Mouse (Mus musculus): ENCODE data around the gene Wdr5b. TPM values are rescaled to one million over a fixed set of nuclear protein-coding genes. Genes with fewer than 3 reads are reported as not detected.

The Wdr5b gene
- polyA plus RNA-seq, 1 experiment from 2014 or later, result 5.1 TPM

GRCm38 (mm10) chr16:36067694-36068093 lies 26.7 kb downstream of the Wdr5b start:
- DNase-seq (ENCODE audit: low spot score) (no peak), ATAC-seq (ENCODE audit: low FRiP score, low TSS enrichment) (no peak)
- Histone ChIP-seq H3K4me2 (replicated peaks; ENCODE audit: low read depth) (no peak overlapping the region), H3K9me3 (ENCODE audit: control insufficient read depth, low read length) (no peaks in the 10 kb centered on the region), H3K4me3 (ENCODE audit: low read depth, low read length) (no peak overlapping the region), H3K4me1 (replicated peaks; ENCODE audit: control insufficient read depth, insufficient read depth) (no peaks in the 10 kb centered on the region), H3K27me3 (ENCODE audit: control insufficient read depth, insufficient read depth, low read length) (no peaks in the 10 kb centered on the region), H3K27ac (replicated peaks) (peak overlapping the region; percentile 49; the same call in 1 of the 2 replicates), H3K9ac (ENCODE audit: low read length) (no peak overlapping the region), H3K36me3 (ENCODE audit: control insufficient read depth, insufficient read depth, low read length) (no peaks in the 10 kb centered on the region)
- 59% methylated on average over 2 of the region's 2 CpGs for WGBS
- TF ChIP-seq CTCF (IDR thresholded peaks at IDR 0.05; ENCODE audit: low read depth), result 0 out of 2 replicates have a peak, but pooled peaks have one; percentile 12
- TF ChIP-seq EP300 (optimal IDR thresholded peaks at IDR 0.05), result no peak

- Histone ChIP-seq H3K36me3 (ENCODE audit: control insufficient read depth, insufficient read depth, low read length) (no peaks in the 10 kb centered on the region), H3K9ac (ENCODE audit: low read length) (no peak overlapping the region), H3K4me2 (replicated peaks; ENCODE audit: low read depth) (no peak overlapping the region), H3K27me3 (ENCODE audit: control insufficient read depth, insufficient read depth, low read length) (no peaks in the 10 kb centered on the region), H3K4me3 (ENCODE audit: low read depth, low read length) (no peak overlapping the region), H3K4me1 (replicated peaks; ENCODE audit: control insufficient read depth, insufficient read depth) (no peaks in the 10 kb centered on the region), H3K9me3 (ENCODE audit: control insufficient read depth, low read length) (no peaks in the 10 kb centered on the region), H3K27ac (replicated peaks) (peak overlapping the region; percentile 49)
- 43% methylated on average over 3 of the region's 3 CpGs for WGBS
- TF ChIP-seq EP300 (optimal IDR thresholded peaks at IDR 0.05), result no peak
- no peak for TF ChIP-seq CTCF (IDR thresholded peaks at IDR 0.05; ENCODE audit: low read depth)
- ATAC-seq (ENCODE audit: low FRiP score, low TSS enrichment) (no peak), DNase-seq (ENCODE audit: low spot score) (no peak)
These were observed 27.4 kb downstream of the Wdr5b start for GRCm38 (mm10) chr16:36068356-36068755.

- Histone ChIP-seq H3K36me3 (ENCODE audit: control insufficient read depth, insufficient read depth, low read length) (no peaks in the 10 kb centered on the region), H3K4me3 (ENCODE audit: low read depth, low read length) (peak overlapping the region; percentile 75), H3K9me3 (ENCODE audit: control insufficient read depth, low read length) (no peaks in the 10 kb centered on the region), H3K27me3 (ENCODE audit: control insufficient read depth, insufficient read depth, low read length) (no peaks in the 10 kb centered on the region), H3K4me2 (replicated peaks; ENCODE audit: low read depth) (peak overlapping the region; percentile 84), H3K4me1 (replicated peaks; ENCODE audit: control insufficient read depth, insufficient read depth) (no peaks in the 10 kb centered on the region), H3K27ac (replicated peaks) (peak overlapping the region; percentile 36; the same call in 1 of the 2 replicates), H3K9ac (ENCODE audit: low read length) (peak overlapping the region; percentile 85)
- peak; percentile 48 for TF ChIP-seq CTCF (IDR thresholded peaks at IDR 0.05; ENCODE audit: low read depth)
- TF ChIP-seq EP300 (optimal IDR thresholded peaks at IDR 0.05), result no peak
- ATAC-seq (ENCODE audit: low FRiP score, low TSS enrichment) (no peak), DNase-seq (ENCODE audit: low spot score) (no peak)
- 20% methylated on average over 9 of the region's 9 CpGs for WGBS
These were observed 29.0 kb downstream of the Wdr5b start for GRCm38 (mm10) chr16:36069819-36070575.

- no peaks in the 10 kb centered on the region for H3K27me3 ChIP-seq (ENCODE audit: control insufficient read depth, insufficient read depth, low read length)
- H3K4me1 ChIP-seq (replicated peaks; ENCODE audit: control insufficient read depth, insufficient read depth), result no peaks in the 10 kb centered on the region
- no peaks in the 10 kb centered on the region for H3K9me3 ChIP-seq (ENCODE audit: control insufficient read depth, low read length)
- H3K4me2 ChIP-seq (replicated peaks; ENCODE audit: low read depth), result peak overlapping the region; percentile 84
- DNase-seq (ENCODE audit: low spot score), result no peak
- H3K27ac ChIP-seq (replicated peaks), result peak overlapping the region; percentile 99
- H3K4me3 ChIP-seq (ENCODE audit: low read depth, low read length), result peak overlapping the region; percentile 75
- TF ChIP-seq CTCF (IDR thresholded peaks at IDR 0.05; ENCODE audit: low read depth) (no peak), EP300 (optimal IDR thresholded peaks at IDR 0.05) (no peak)
- H3K36me3 ChIP-seq (ENCODE audit: control insufficient read depth, insufficient read depth, low read length), result no peaks in the 10 kb centered on the region
- WGBS, result under 1% methylated on average over 16 of the region's 16 CpGs
- ATAC-seq (ENCODE audit: low FRiP score, low TSS enrichment), result no peak
- peak overlapping the region; percentile 85 for H3K9ac ChIP-seq (ENCODE audit: low read length)
These were observed 30.1 kb downstream of the Wdr5b start for GRCm38 (mm10) chr16:36071071-36071449.

GRCm38 (mm10) chr16:36071450-36072379 lies 30.7 kb downstream of the Wdr5b start, which contains the start of the genes Fam162a and Ccdc58:
TSS of gene Fam162a (minus strand) at chr16:36071594.
TSS of gene Ccdc58 (plus strand) at chr16:36071685.
- Histone ChIP-seq H3K4me2 (replicated peaks; ENCODE audit: low read depth) (peak within 1 kb of the TSS; percentile 84), H3K36me3 (ENCODE audit: control insufficient read depth, insufficient read depth, low read length) (no peaks in the 10 kb centered on the region), H3K4me3 (ENCODE audit: low read depth, low read length) (peak within 1 kb of the TSS; percentile 75), H3K9ac (ENCODE audit: low read length) (peak within 1 kb of the TSS; percentile 85), H3K4me1 (replicated peaks; ENCODE audit: control insufficient read depth, insufficient read depth) (no peaks in the 10 kb centered on the region), H3K27ac (replicated peaks) (peak within 1 kb of the TSS; percentile 99), H3K9me3 (ENCODE audit: control insufficient read depth, low read length) (no peaks in the 10 kb centered on the region), H3K27me3 (ENCODE audit: control insufficient read depth, insufficient read depth, low read length) (no peaks in the 10 kb centered on the region)
- peak; percentile 93 for DNase-seq (ENCODE audit: low spot score)
- WGBS, result under 1% methylated on average over 78 of the region's 81 CpGs
- ATAC-seq (ENCODE audit: low FRiP score, low TSS enrichment), result peak; percentile 93
- TF ChIP-seq CTCF (IDR thresholded peaks at IDR 0.05; ENCODE audit: low read depth), result peak; percentile 11; the same call in 1 of the 2 replicates
- no peak for TF ChIP-seq EP300 (optimal IDR thresholded peaks at IDR 0.05)
